Mouse (Mus musculus) layer of hippocampus, adult 18-20 months (tissue): ENCODE data around the gene Zfp512b. TPM values are rescaled to one million over a fixed set of nuclear protein-coding genes. Genes with fewer than 3 reads are reported as not detected.

ENCODE experiments used
- DNase-seq, 2 experiments: peaks; one replicate each; pipeline ENCODE4 v3.0.0; 2022; ENCODE audit warnings: low spot score in 2 of 2
- total RNA-seq, 2 experiments: library from RNA; stranded (reverse); gene quantifications; 2 replicates each; pipeline ENCODE4 v1.2.3; 2021

Gene Zfp512b
- total RNA-seq, 2 experiments from 2014 or later, result 81.0 to 88.4 TPM

DNA sequence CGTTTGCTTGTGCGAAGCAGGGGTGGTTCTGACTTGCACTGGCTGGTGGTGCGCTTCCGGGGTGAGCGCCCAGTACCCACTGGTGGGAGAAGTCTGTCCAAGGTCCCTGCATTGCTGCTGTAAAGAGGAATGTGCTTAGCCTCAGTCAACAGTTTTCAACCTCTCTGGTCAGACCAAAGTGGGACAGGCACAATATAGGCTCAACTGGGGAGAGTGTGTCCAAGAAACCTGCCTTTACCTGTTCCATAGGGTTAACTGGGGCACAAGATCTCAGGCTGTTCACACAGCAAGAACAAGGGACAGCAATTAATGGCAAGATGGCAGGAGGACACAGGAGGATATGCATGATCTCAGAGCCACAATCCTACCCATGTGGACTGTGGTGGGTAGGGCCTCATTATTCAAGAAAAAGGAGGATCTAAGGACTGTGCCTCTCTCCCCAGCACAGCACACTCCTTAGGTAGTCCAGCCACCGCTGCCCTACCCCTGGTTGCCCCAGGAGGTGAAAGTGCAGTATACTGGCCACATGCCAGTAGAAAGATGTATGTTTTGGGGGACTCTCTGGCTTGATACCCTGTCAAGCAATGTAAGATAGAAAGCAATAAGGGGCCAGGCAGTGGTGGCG, 17.6 kb downstream of the Zfp512b start:
- DNase-seq, result no peak

GRCm38 (mm10) chr2:181573961-181574360, 18.6 kb downstream of the Zfp512b start:
- no peak for DNase-seq

GRCm38 (mm10) chr2:181572921-181573920, 19.4 kb downstream of the Zfp512b start:
- no peak for DNase-seq

DNA sequence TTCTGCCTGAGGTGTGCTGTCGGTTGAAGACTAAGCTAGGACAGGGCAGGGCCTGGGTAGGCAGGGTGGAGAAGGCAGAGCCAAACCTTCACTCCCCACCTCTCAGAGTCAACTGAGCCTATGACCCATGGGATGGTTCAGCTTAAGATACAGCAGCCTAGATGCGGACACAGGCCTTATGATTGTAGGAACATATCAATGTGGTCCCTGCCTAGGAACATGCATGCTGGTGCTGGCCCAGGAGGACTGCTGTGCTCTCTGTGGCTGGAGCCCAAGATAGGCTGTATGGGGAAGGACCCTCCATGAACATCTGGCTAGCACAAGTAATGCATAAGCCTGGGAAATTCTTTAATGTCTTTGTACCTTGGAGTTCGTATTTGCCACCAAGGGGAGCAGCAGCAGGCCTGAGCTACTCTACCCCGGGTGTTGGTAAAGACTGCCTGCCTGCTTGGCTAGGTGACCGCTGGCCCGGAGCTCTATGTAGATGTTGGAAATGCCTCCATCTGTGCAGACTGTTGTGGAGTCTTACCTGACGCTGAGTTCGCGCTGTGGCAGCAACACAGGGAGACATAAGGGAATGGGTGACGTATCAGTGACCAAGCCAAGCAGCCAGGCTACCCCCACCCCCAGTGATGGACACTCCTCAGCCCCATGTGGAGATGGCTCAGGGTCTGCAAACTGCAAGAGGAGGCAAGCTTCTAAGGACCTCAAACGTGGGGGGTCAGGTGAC, 20.5 kb downstream of the Zfp512b start:
- no peak for DNase-seq

GRCm38 (mm10) chr2:181570921-181571595, 21.5 kb downstream of the Zfp512b start:
- peak in 1 of 2 experiments; percentile 58 for DNase-seq

DNA sequence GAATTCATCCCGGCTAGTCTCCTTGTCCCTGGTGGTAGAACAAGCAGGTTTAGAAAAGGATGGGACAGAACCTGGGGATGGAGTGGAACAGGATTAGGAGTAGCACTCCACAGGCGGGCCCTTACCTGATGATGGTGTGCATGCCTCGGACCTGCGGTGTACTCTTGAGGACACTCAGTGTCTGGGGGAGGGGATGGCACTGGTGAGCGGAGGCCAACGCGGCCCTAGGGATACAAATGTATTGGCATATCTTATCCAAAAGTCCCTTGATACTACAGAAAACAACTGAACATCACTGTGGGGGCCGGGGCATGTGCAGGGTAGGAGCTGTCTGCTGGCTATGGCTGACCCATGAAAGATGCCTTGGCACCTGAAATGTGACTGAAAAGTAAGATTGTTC, 22.2 kb downstream of the Zfp512b start:
- DNase-seq, result no peak

DNA sequence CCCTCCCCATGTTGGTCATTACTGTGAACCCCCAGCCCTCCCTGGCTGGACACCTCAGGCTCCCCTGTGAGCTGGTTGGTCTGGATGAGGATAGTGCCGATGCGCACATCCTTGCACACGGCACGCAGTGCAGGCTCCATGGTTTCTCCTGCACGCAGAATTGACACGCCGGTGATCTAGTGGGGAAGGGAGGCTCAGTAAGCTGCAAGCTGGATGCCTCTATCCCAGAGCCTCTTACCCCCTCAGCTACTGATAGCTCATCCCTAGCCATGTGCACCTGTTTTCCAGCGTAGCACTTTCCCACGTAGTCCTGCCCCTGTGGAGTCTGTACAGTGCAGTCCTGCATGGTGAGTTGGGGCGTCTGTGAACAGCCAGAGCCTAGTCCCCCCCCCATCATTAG, 22.7 kb downstream of the Zfp512b start:
- DNase-seq, result no peak

DNA sequence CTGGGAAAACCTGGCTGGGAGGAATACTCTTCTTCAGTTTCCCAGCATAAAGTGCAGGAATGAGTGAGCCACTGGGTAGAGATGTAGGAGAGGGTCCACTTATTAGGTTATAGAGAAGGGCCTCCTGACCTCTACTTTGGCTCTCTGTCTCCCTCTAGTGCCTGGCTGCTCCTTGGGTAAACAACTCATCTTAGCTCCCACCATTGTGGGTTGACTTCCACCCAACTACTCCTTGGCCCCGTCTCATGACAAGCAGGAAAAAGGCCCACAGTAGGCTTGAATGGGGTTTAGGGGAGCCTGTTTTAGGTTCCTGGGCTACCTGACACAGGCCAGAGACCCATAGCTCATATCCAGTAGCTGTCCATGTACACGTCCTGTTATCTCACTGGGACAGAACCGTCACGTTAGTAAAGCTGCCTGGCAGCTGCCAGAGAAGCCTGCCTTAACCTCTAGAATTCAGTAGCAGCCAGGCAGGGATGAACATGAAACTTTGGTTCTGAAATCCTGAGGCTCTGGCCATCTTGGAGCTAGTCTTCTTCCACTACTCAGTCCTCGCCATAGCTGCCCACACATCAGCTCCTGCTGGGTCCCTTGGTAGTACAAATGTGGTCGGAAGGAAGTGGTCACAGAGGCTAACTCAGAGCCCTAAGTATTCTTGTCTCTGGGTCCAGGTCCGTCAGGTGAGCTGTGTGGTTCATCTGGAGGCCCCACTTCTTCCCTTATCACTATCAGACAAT, 24.2 kb downstream of the Zfp512b start:
- no peak for DNase-seq

DNA sequence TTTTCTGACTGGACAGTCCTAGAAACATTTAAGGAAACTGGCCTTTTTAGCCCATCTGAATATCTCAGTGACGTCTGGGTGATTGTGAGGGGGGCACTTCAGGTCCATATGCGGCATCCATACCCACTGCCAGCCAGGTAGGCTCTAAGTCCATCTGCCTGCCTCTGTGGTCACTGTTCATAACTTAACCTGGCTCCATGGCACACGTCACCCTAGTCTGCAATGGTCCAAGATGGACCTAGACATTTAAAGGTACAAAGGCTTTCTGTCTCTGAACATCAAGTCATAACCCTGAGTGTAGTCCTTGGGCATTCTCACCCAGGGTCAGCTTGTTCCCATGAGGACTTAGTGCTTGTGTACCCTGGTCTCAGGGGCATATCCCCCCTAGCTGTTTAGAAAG, 25.3 kb downstream of the Zfp512b start:
- DNase-seq, result no peak

- no peak for DNase-seq
Measured at GRCm38 (mm10) chr2:181553772-181554171, 38.8 kb downstream of the Zfp512b start.

- DNase-seq, result no peak
Measured at GRCm38 (mm10) chr2:181550233-181550632, 42.4 kb downstream of the Zfp512b start.

GRCm38 (mm10) chr2:181548682-181549081, 43.9 kb downstream of the Zfp512b start:
- no peak for DNase-seq

GRCm38 (mm10) chr2:181548227-181548626, 44.4 kb downstream of the Zfp512b start:
- no peak for DNase-seq

DNA sequence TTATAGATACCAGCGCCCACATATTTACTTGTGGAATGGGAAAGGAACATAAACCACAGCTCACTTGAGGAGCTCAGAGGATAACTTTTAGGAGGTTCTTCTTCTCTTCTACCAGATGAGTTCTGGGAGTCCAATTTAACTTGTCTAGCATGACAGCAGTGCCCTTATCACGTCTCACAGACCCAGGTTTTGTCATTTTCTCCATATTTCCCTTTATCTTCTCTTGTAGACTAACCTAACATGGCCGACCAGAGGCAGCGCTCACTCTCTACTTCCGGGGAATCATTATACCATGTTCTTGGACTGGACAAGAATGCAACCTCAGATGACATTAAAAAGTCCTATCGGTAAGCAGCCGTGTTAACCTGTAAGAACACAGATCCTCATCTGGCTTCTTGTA, 46.5 kb downstream of the Zfp512b start:
- no peak for DNase-seq

DNA sequence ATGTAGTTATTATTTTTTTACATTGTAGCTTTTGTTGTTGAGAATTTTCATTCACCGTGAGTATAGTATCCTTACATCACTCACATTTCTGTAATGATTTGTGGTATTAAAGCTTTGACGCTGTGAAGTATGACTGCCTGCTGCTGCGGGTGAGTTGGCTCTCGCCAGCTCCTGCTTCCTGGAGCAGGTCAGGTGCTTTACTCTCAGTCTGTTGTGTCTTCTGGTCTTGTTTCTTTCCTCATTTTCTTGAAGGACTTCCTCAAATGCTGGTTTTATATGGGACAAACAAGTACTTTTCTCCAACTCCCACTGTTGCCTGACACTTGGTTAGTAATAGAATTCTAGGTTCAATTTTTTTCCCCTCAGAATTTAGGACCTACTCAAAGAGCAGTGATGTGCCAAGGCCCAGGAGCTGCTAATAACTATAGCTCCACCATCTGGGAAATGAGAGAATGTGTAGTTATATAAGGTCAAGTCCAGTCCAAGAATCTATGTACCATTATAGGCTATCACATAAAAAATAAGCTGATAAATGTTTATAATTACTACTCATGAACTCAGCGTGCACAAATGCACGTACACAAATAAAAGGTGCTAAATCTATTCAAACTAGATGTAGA, 50.7 kb downstream of the Zfp512b start:
- DNase-seq, result no peak

GRCm38 (mm10) chr2:181537444-181538047, 55.1 kb downstream of the Zfp512b start:
- DNase-seq, result peak; percentile 65

- no peak for DNase-seq
Measured at GRCm38 (mm10) chr2:181536410-181536809, 56.2 kb downstream of the Zfp512b start.

GRCm38 (mm10) chr2:181532589-181532988, 60.0 kb downstream of the Zfp512b start:
- DNase-seq, result no peak
